ENCODE assay signal across 1 mouse cellular context in genomic region chr7:45465549-45465948, GRCm38 (mm10).
TF ChIP-seq lines count a peak whose summit lies in the region.

No protein-coding gene starts in this region.

TF ChIP-seq in CH12.LX, 34 proteins besides CTCF, POLR2A, EP300 and RAD21 (continued from another document):
- TF ChIP-seq ZKSCAN1 (IDR thresholded peaks at IDR 0.05; ENCODE audit: borderline replicate concordance, low read depth, low read length) (no peak), ZC3H11A (IDR thresholded peaks at IDR 0.05; ENCODE audit: low read depth, low read length) (no peak), NRF1 (IDR thresholded peaks at IDR 0.05; ENCODE audit: low read depth, low read length) (peak; percentile 36; the same call in 1 of the 2 replicates), PAX5 (IDR thresholded peaks at IDR 0.05; ENCODE audit: low read length) (no peak), MAFK (IDR thresholded peaks at IDR 0.05; ENCODE audit: insufficient replicate concordance, low read length) (no peak), MAX (IDR thresholded peaks at IDR 0.05; ENCODE audit: low read length) (peak; percentile 55; the same call in 1 of the 2 replicates), SMC3 (IDR thresholded peaks at IDR 0.05; ENCODE audit: low read depth, low read length) (peak; percentile 39), MEF2A (IDR thresholded peaks at IDR 0.05; ENCODE audit: borderline replicate concordance, low read depth, low read length) (peak; percentile 65; the same call in 1 of the 2 replicates), MAZ (IDR thresholded peaks at IDR 0.05; ENCODE audit: low read depth, low read length) (peak; percentile 40; the same call in 1 of the 2 replicates), ZMIZ1 (IDR thresholded peaks at IDR 0.05; ENCODE audit: low read depth, low read length) (no peak), USF2 (conservative IDR thresholded peaks at IDR 0.05; ENCODE audit: low read depth, low read length) (no peak), CHD2 (IDR thresholded peaks at IDR 0.05; ENCODE audit: low read length) (no peak), ELF1 (IDR thresholded peaks at IDR 0.05; ENCODE audit: low read depth, low read length) (no peak), POLR2AphosphoS2 (IDR thresholded peaks at IDR 0.05; ENCODE audit: low read depth, low read length) (no peak), NELFE (IDR thresholded peaks at IDR 0.05; ENCODE audit: low read depth, low read length) (0 out of 2 replicates have a peak, but pooled peaks have one; percentile 35), BHLHE40 (IDR thresholded peaks at IDR 0.05; ENCODE audit: low read depth, low read length) (peak; percentile 74), GABPA (IDR thresholded peaks at IDR 0.05; ENCODE audit: insufficient replicate concordance, low read depth, low read length) (no peak), HCFC1 (IDR thresholded peaks at IDR 0.05; ENCODE audit: low read depth, low read length) (no peak), RCOR1 (conservative IDR thresholded peaks at IDR 0.05; ENCODE audit: low read depth, low read length) (no peak), ZNF384 (IDR thresholded peaks at IDR 0.05; ENCODE audit: low read depth, low read length) (no peak), TBP (conservative IDR thresholded peaks at IDR 0.05; ENCODE audit: low read depth, low read length) (0 out of 2 replicates have a peak, but pooled peaks have one; percentile 37), SIN3A (IDR thresholded peaks at IDR 0.05; ENCODE audit: low read length) (peak; percentile 85), TCF12 (IDR thresholded peaks at IDR 0.05; ENCODE audit: low read depth, low read length) (peak; percentile 59; the same call in 1 of the 2 replicates), CHD1 (IDR thresholded peaks at IDR 0.05; ENCODE audit: low read depth, low read length) (no peak), MXI1 (IDR thresholded peaks at IDR 0.05; ENCODE audit: low read depth, low read length) (peak; percentile 89; the same call in 1 of the 2 replicates), MYC (IDR thresholded peaks at IDR 0.05; ENCODE audit: low read depth, low read length) (no peak; the same call in 1 of the 2 replicates)
